Mouse (Mus musculus): Measurements from ENCODE around the gene Caap1.

GRCm38 (mm10) chr4:94557145-94557544 lies 549 bp upstream of the Caap1 start:
- TF ChIP-seq POLR2A (IDR thresholded peaks at IDR 0.05; ENCODE audit: control insufficient read depth, low read depth, low read length) (no peak), CTCF (IDR thresholded peaks at IDR 0.05; ENCODE audit: control insufficient read depth, insufficient read depth, insufficient replicate concordance, low read depth, low read length) (no peak)

Data from testis, adult 2 months (tissue).